Mouse (Mus musculus) adrenal gland, postnatal 14 days (tissue): Measurements from ENCODE around the gene Trim54. TPM values are rescaled to one million over a fixed set of nuclear protein-coding genes. Genes with fewer than 3 reads are reported as not detected.

Experiments used
- DNase-seq: peaks from one replicate; pipeline ENCODE4 v3.0.0; 2021; ENCODE audit warnings: mixed read lengths
- total RNA-seq: library from RNA; stranded (reverse); gene quantifications from 2 replicates; pipeline ENCODE4 v1.2.3, GENCODE M21; 2021

The Trim54 gene
- total RNA-seq, 1 experiment from 2014 or later: not detected

- DNase-seq: no peak
Measured at GRCm38 (mm10) chr5:31108000-31108490, 8.5 kb upstream of the Trim54 start, which contains the start of gene Slc30a3. TSS of gene Slc30a3 (minus strand) at chr5:31108237.

- no peak for DNase-seq
Measured at GRCm38 (mm10) chr5:31110781-31111180, 5.7 kb upstream of the Trim54 start.

- DNase-seq: no peak
Measured at GRCm38 (mm10) chr5:31116912-31117311, 400 bp downstream of the Trim54 start.

GRCm38 (mm10) chr5:31121111-31121510 lies 4.6 kb downstream of the Trim54 start:
- DNase-seq: no peak

GRCm38 (mm10) chr5:31123481-31123880 lies 7.0 kb downstream of the Trim54 start:
- DNase-seq: no peak

GRCm38 (mm10) chr5:31126050-31126449 lies 9.5 kb downstream of the Trim54 start:
- no peak for DNase-seq

- DNase-seq: no peak
Measured at GRCm38 (mm10) chr5:31136730-31137424, 20.4 kb downstream of the Trim54 start.

- DNase-seq: no peak
Measured at GRCm38 (mm10) chr5:31137658-31138057, 21.1 kb downstream of the Trim54 start.

- DNase-seq: peak; percentile 25
Measured at GRCm38 (mm10) chr5:31138241-31138967, 21.9 kb downstream of the Trim54 start, which contains the start of gene Ucn. TSS of gene Ucn (minus strand) at chr5:31138829.

- peak; percentile 65 for DNase-seq
Measured at GRCm38 (mm10) chr5:31138968-31139425, 22.5 kb downstream of the Trim54 start.

- peak; percentile 45 for DNase-seq
Measured at GRCm38 (mm10) chr5:31149781-31150180, 33.3 kb downstream of the Trim54 start.

- DNase-seq: peak; percentile 58
Measured at GRCm38 (mm10) chr5:31151746-31152145, 35.2 kb downstream of the Trim54 start.

GRCm38 (mm10) chr5:31153516-31154151 lies 37.1 kb downstream of the Trim54 start:
- DNase-seq: no peak

- DNase-seq: peak; percentile 89
Measured at GRCm38 (mm10) chr5:31154152-31154553, 37.6 kb downstream of the Trim54 start, which contains the start of gene Mpv17. TSS of gene Mpv17 (minus strand) at chr5:31154251.

- no peak for DNase-seq
Measured at GRCm38 (mm10) chr5:31162462-31162861, 46.0 kb downstream of the Trim54 start.

GRCm38 (mm10) chr5:31164878-31165277 lies 48.4 kb downstream of the Trim54 start:
- DNase-seq: no peak

- no peak for DNase-seq
Measured at GRCm38 (mm10) chr5:31168630-31169029, 52.1 kb downstream of the Trim54 start.

- peak; percentile 70 for DNase-seq
Measured at GRCm38 (mm10) chr5:31179301-31179765, 62.8 kb downstream of the Trim54 start.

- peak; percentile 95 for DNase-seq
Measured at GRCm38 (mm10) chr5:31179766-31180630, 63.5 kb downstream of the Trim54 start, which contains the start of the genes Gm29609 and Gtf3c2. TSS of gene Gm29609 (minus strand) at chr5:31179911. TSS of gene Gtf3c2 (minus strand) at chr5:31180144.

- no peak for DNase-seq
Measured at GRCm38 (mm10) chr5:31181183-31181770, 64.8 kb downstream of the Trim54 start.

- no peak for DNase-seq
Measured at GRCm38 (mm10) chr5:31183678-31184077, 67.2 kb downstream of the Trim54 start.
